Mouse (Mus musculus): ENCODE data around the gene Reps2. TPM values are rescaled to one million over a fixed set of nuclear protein-coding genes. Genes with fewer than 3 reads are reported as not detected.

Gene Reps2
- polyA plus RNA-seq, 1 experiment = 0.01 TPM

DNA sequence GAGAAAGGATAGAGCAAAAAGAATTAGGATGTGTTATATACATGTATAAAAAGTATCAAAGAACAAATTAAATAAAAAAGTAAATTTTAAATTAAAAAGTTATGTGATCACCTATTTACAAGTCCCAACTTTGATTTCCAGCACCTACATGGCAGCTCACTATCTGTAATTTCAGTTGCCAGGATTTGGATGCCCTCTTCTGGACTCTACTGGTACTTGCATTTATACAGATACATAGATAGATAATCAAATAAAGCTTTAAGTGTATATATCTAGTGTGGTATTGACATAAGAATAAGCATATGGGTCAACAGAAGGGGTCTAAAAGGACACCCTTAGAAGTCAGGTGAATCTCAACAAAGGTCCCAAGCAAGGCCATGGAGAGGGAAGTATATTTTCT is 155.7 kb downstream of the Reps2 start:
- Histone ChIP-seq H3K4me3 (replicated peaks) (no peak overlapping the region), H3K27me3 (ENCODE audit: control insufficient read depth) (no peaks in the 10 kb centered on the region; the same call in 1 of the 2 replicates), H3K9me3 (ENCODE audit: control insufficient read depth, low read length) (no peaks in the 10 kb centered on the region), H3K4me1 (ENCODE audit: control insufficient read depth) (no peaks in the 10 kb centered on the region), H3K36me3 (ENCODE audit: control insufficient read depth) (no peaks in the 10 kb centered on the region)
- TF ChIP-seq TAL1 (IDR thresholded peaks at IDR 0.05; ENCODE audit: low read length) (no peak), GATA1 (IDR thresholded peaks at IDR 0.05; ENCODE audit: low read length) (no peak)

DNA sequence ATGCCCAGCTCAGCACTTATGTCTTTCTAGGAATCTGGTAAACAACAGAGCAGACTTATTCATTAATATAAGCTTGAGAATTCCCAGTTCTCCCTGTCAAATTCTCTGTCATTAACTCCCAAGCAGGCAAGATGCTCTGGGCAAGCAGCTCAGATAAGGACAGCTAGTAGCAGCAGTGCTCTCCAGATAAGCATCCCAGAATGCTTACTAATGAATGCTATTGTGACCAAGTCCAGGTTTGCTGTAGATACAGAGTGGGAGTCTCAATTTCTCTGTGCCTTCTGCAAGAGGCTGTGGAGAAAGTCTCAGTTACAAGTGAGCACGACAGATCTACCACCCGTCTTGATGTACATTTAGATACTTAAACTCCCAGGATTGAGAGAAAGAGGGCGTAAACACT is 173.2 kb downstream of the Reps2 start:
- H3K4me3 ChIP-seq (replicated peaks) = no peak overlapping the region
- peak; percentile 83 for TF ChIP-seq TAL1 (IDR thresholded peaks at IDR 0.05; ENCODE audit: low read length)
- TF ChIP-seq GATA1 (IDR thresholded peaks at IDR 0.05; ENCODE audit: low read length) = peak; percentile 97

DNA sequence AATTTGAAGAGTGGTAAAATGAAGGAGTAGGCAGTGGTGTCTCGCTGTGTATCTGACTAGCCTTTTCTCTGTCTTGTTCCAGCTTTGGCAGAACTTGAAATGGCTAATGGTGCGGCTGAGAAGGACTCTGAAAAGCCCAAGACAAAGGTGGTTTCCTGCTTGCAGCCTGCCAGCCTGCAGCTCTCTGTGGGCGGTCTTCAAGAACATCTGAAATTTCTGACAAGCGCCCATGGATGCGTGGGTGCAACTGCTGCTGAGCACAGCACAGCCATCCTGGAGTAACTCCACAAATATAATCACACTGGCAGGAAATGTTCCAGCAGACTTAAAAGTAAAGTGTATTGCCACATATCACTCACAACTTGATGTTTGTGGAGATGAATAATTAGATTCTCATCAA is 181.3 kb downstream of the Reps2 start:
- TF ChIP-seq GATA1 (IDR thresholded peaks at IDR 0.05; ENCODE audit: low read length) (no peak), TAL1 (IDR thresholded peaks at IDR 0.05; ENCODE audit: low read length) (no peak)
- Histone ChIP-seq H3K27me3 (ENCODE audit: control insufficient read depth) (no peaks in the 10 kb centered on the region), H3K4me1 (ENCODE audit: control insufficient read depth) (peaks cover 3% of the 10 kb centered on the region), H3K9me3 (ENCODE audit: control insufficient read depth, low read length) (no peaks in the 10 kb centered on the region), H3K36me3 (ENCODE audit: control insufficient read depth) (no peaks in the 10 kb centered on the region), H3K4me3 (replicated peaks) (no peak overlapping the region)

More for the DNA sequence above, 173.2 kb downstream of the Reps2 start:
- H3K36me3 ChIP-seq (ENCODE audit: control insufficient read depth) = no peaks in the 10 kb centered on the region
- H3K4me1 ChIP-seq (ENCODE audit: control insufficient read depth) = peaks cover 25% of the 10 kb centered on the region
- H3K9me3 ChIP-seq (ENCODE audit: control insufficient read depth, low read length) = no peaks in the 10 kb centered on the region
- H3K27me3 ChIP-seq (ENCODE audit: control insufficient read depth) = no peaks in the 10 kb centered on the region

DNA sequence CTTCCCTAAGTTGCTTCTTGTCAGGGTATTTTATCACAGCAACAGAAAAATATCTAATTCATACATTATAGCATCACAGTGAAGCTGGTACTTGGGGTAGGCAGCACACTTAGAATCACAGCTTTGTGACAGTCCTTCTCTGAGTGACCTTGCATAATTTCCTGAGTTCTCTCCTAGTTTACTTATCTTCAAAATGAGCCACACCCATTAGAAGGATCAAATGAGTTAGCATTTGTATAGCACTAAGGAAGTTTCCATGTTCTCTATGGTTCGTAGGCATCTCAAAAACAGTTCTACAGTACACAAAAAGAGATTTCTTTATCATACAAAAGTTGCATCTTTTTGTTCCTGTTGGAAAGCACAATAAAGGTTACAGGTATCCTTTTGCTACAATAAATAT is 187.0 kb downstream of the Reps2 start:
- no peak for TF ChIP-seq TAL1 (IDR thresholded peaks at IDR 0.05; ENCODE audit: low read length)
- no peak for TF ChIP-seq GATA1 (IDR thresholded peaks at IDR 0.05; ENCODE audit: low read length)
- peaks cover 33% of the 10 kb centered on the region for H3K4me1 ChIP-seq (ENCODE audit: control insufficient read depth)

DNA sequence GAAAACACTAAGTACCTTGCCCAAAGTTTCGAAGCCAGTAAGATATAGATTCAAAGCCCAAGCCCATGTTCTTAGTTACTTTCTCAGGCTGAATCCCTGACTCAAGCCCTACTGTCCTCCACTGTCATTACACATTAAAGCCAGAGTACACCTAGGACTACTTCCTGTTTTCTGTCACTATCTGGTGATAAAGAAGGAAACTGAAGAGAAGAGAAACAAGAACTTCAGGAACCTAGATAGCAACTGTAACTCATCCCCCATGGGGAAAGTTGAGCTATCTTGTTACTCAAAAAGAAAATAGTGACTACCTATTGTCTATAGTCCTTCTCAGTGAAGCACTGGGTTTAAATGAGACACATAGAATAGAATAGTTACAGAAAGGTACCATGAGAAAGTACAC is 188.1 kb downstream of the Reps2 start:
- H3K36me3 ChIP-seq (ENCODE audit: control insufficient read depth) = no peaks in the 10 kb centered on the region

More for the DNA sequence above, 187.0 kb downstream of the Reps2 start:
- H3K36me3 ChIP-seq (ENCODE audit: control insufficient read depth) = no peaks in the 10 kb centered on the region
- H3K9me3 ChIP-seq (ENCODE audit: control insufficient read depth, low read length) = no peaks in the 10 kb centered on the region
- no peaks in the 10 kb centered on the region for H3K27me3 ChIP-seq (ENCODE audit: control insufficient read depth)
- H3K4me3 ChIP-seq (replicated peaks) = no peak overlapping the region

DNA sequence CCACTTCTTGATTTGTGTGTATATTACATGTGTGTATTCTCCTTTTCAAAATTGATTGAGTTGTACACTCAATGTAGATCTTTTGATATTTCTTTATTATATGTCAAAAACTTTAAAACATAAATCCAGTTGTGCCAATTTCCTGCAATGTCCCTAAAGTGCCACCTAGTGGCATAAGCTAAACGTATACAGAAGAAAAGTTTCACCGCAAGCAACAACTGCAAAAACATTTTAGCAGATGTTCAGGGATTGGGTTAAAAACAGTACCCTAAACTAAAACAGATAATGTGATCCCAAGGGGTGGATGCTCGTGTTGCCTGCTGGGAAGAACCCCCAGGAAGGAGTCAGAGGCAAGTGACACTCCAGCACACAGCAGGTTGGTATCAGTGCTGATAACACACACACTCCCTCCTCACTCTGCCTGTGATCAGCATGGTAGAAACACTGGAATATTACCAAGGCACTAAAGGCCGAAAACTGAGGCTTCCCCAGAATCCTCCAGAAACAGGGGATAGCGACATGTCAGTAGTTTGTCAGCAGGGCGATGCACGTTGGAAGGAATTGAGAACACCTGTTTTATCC is 189.5 kb downstream of the Reps2 start:
- TF ChIP-seq TAL1 (IDR thresholded peaks at IDR 0.05; ENCODE audit: low read length) = no peak
- TF ChIP-seq GATA1 (IDR thresholded peaks at IDR 0.05; ENCODE audit: low read length) = no peak

More for the DNA sequence above, 188.1 kb downstream of the Reps2 start:
- no peaks in the 10 kb centered on the region for H3K9me3 ChIP-seq (ENCODE audit: control insufficient read depth, low read length)
- H3K4me3 ChIP-seq (replicated peaks) = no peak overlapping the region
- TF ChIP-seq TAL1 (IDR thresholded peaks at IDR 0.05; ENCODE audit: low read length) (no peak), GATA1 (IDR thresholded peaks at IDR 0.05; ENCODE audit: low read length) (no peak)
- no peaks in the 10 kb centered on the region for H3K27me3 ChIP-seq (ENCODE audit: control insufficient read depth)
- peaks cover 33% of the 10 kb centered on the region for H3K4me1 ChIP-seq (ENCODE audit: control insufficient read depth)

DNA sequence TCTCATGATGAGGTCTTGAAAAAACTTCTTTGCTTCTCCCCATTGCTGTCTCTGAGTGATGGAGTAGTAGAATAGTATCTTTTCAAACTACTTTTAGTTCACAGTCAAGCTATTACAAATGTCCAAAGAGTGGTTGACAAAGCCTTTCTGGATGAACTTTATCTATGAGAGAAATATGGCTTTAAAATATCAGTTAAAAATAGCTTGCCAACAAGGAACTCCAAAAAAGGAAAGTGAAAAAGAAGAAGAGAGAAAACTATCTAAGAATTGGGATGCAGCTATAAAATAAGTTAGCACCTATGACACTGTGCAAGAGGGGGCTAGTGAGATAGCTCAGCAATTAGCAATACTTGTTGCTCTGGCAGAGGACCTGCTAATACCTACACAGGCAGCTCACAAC is 190.8 kb downstream of the Reps2 start:
- no peaks in the 10 kb centered on the region for H3K36me3 ChIP-seq (ENCODE audit: control insufficient read depth)
- H3K27me3 ChIP-seq (ENCODE audit: control insufficient read depth) = no peaks in the 10 kb centered on the region
- no peaks in the 10 kb centered on the region for H3K9me3 ChIP-seq (ENCODE audit: control insufficient read depth, low read length)
- no peak for TF ChIP-seq TAL1 (IDR thresholded peaks at IDR 0.05; ENCODE audit: low read length)
- no peak overlapping the region for H3K4me3 ChIP-seq (replicated peaks)
- peaks cover 34% of the 10 kb centered on the region for H3K4me1 ChIP-seq (ENCODE audit: control insufficient read depth)

More for the DNA sequence above, 189.5 kb downstream of the Reps2 start:
- Histone ChIP-seq H3K9me3 (ENCODE audit: control insufficient read depth, low read length) (no peaks in the 10 kb centered on the region), H3K4me1 (ENCODE audit: control insufficient read depth) (peaks cover 33% of the 10 kb centered on the region), H3K27me3 (ENCODE audit: control insufficient read depth) (no peaks in the 10 kb centered on the region), H3K4me3 (replicated peaks) (no peak overlapping the region), H3K36me3 (ENCODE audit: control insufficient read depth) (no peaks in the 10 kb centered on the region)

DNA sequence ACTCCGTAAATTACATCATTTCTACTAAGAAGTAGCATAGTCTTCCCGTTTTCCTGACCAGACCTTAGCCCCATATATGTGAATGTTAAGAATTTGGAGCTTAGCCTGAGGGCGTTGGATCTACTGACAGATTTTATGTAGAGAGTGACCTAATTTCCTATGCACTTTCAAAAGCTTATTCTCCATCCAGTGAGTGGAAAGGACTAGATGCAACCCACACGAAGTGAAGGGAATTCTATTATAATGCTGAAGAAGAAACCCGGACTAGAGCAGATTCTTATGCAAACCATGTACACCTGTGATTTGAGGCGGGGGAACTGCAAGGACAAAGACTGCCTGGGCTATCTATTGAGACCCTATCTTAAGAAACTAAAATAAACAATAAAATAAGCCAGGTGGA is 195.5 kb downstream of the Reps2 start:
- H3K36me3 ChIP-seq (ENCODE audit: control insufficient read depth) = no peaks in the 10 kb centered on the region
- no peak for TF ChIP-seq TAL1 (IDR thresholded peaks at IDR 0.05; ENCODE audit: low read length)
- no peak for TF ChIP-seq GATA1 (IDR thresholded peaks at IDR 0.05; ENCODE audit: low read length)
- H3K27me3 ChIP-seq (ENCODE audit: control insufficient read depth) = no peaks in the 10 kb centered on the region
- H3K4me1 ChIP-seq (ENCODE audit: control insufficient read depth) = peaks cover 25% of the 10 kb centered on the region
- no peak overlapping the region for H3K4me3 ChIP-seq (replicated peaks)
- no peaks in the 10 kb centered on the region for H3K9me3 ChIP-seq (ENCODE audit: control insufficient read depth, low read length)

DNA sequence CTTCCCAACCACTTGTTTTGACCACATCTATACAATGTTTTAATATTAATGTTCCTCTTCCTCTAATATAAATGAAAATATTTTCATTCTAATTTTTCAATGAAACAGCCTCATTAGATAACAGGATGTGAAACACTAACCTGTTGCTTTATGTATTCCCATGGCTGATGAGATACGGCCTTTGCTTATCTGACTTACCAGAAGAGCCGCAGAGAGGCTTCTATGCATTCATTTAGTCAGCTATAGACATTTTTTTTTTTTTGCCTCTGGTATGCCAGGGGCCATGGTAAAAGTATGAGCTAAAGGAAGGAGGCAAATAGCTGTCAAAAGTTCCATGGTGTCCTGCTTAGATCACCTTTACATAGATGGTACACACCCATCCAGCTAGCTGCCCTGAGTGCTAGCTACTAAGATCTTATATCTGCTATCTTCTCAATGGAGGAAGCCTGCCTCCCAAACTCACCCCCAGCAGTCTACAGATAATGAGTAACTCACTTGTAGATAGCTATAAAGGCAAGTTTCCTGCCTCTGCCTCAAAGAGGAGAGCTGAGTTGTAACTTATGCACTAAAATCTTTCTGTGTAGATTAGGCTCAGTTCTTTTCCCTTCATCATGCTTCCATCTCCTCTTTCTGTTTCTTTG is 196.7 kb downstream of the Reps2 start:
- TF ChIP-seq GATA1 (IDR thresholded peaks at IDR 0.05; ENCODE audit: low read length) = no peak
- no peak for TF ChIP-seq TAL1 (IDR thresholded peaks at IDR 0.05; ENCODE audit: low read length)
- H3K36me3 ChIP-seq (ENCODE audit: control insufficient read depth) = no peaks in the 10 kb centered on the region
- H3K4me1 ChIP-seq (ENCODE audit: control insufficient read depth) = peaks cover 27% of the 10 kb centered on the region
- no peaks in the 10 kb centered on the region for H3K9me3 ChIP-seq (ENCODE audit: control insufficient read depth, low read length)
- no peaks in the 10 kb centered on the region; the same call in 1 of the 2 replicates for H3K27me3 ChIP-seq (ENCODE audit: control insufficient read depth)
- no peak overlapping the region for H3K4me3 ChIP-seq (replicated peaks)

Data from erythroblast, embryonic 14.5 days (primary cell).